Mouse (Mus musculus) intestine, embryonic 15.5 days (tissue): ENCODE results near the gene Ift122. TPM values are rescaled to one million over a fixed set of nuclear protein-coding genes. Genes with fewer than 3 reads are reported as not detected.
A peak's percentile ranks its signal among the peaks of the same experiment; 100 is the strongest.

Source experiments
- ATAC-seq: fragments of 200-750 bp; cut with Nextera tagmentation; 2 replicates; pipeline ENCODE4 v1.8.0; 2017; ENCODE audit warnings: moderate TSS enrichment, moderate library complexity
- H3K27ac ChIP-seq: fragments of 300-500 bp; sonication (generic); 2 replicates; pipeline ENCODE4 v1.5.1; 2015; ENCODE audit warnings: mild to moderate bottlenecking, inconsistent platforms
- H3K27me3 ChIP-seq: fragments of 300-500 bp; sonication (generic); replicated peaks from 2 replicates; pipeline ENCODE4 v1.6.1; 2015; ENCODE audit warnings: inconsistent platforms
- H3K36me3 ChIP-seq: fragments of 300-500 bp; sonication (generic); 2 replicates; pipeline ENCODE4 v1.6.1; 2015; ENCODE audit warnings: inconsistent platforms
- H3K4me1 ChIP-seq: fragments of 300-500 bp; sonication (generic); replicated peaks from 2 replicates; pipeline ENCODE4 v1.6.1; 2015; ENCODE audit warnings: inconsistent platforms
- H3K4me2 ChIP-seq: fragments of 300-500 bp; sonication (generic); replicated peaks from 2 replicates; pipeline ENCODE4 v1.6.1; 2015; ENCODE audit warnings: mild to moderate bottlenecking, inconsistent platforms
- H3K4me3 ChIP-seq: fragments of 300-500 bp; sonication (generic); replicated peaks from 2 replicates; pipeline ENCODE4 v1.5.1; 2015; ENCODE audit warnings: inconsistent platforms
- H3K9ac ChIP-seq: fragments of 300-500 bp; sonication (generic); 2 replicates; pipeline ENCODE4 v1.6.1; 2015; ENCODE audit warnings: inconsistent platforms
- H3K9me3 ChIP-seq: fragments of 300-500 bp; sonication (generic); 2 replicates; pipeline ENCODE4 v1.6.1; 2016; ENCODE audit warnings: inconsistent platforms
- WGBS: fragments of 180-500 bp; shearing (Covaris S2); methylation state at CpG from one replicate; pipeline ENCODE4 v1.1.7; 2015; 5-methylcytosine and 5-hydroxymethylcytosine counted together
- polyA plus RNA-seq: library from polyadenylated mRNA; unstranded; fragments of >200 nt; fragmentation: Nextera tagmentation; extraction: Ambion mirVana; gene quantifications from 2 replicates; pipeline ENCODE4 v1.2.1, GENCODE M21; 2015

Gene Ift122
- polyA plus RNA-seq, 1 experiment from 2014 or later: 14.2 TPM

DNA sequence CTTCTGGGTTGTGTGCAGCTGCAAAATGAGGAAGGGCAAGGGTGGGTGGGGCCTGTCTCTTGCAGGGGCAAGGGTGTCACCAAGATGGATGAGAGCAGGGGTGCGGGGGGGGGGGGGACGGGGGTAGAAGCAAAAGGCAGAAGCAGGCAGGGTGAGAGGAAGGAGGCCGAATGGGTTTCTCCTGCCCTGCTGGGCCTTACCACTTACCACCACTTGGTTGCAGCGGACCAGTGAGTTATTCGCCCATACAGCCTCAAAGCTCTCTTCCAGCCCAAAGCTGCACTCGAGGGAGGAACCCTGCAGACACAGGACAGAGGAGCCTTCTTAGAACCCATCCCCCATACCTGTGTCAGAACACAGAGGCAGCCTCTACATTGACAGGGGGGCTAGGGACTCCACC is 116.7 kb downstream of the Ift122 start:
- WGBS: 73% methylated on average over 4 of the region's 6 CpGs
- no peak overlapping the region for H3K27ac ChIP-seq

GRCm38 (mm10) chr6:115971273-115972060 is 118.2 kb downstream of the Ift122 start:
- ATAC-seq: no peak
- Histone ChIP-seq H3K36me3 (peaks cover 12% of the 10 kb centered on the region; the same call in 1 of the 2 replicates), H3K4me2 (no peak overlapping the region), H3K4me3 (no peak overlapping the region), H3K9me3 (no peaks in the 10 kb centered on the region), H3K27me3 (no peaks in the 10 kb centered on the region), H3K4me1 (peaks cover 25% of the 10 kb centered on the region), H3K27ac (no peak overlapping the region), H3K9ac (no peak overlapping the region)
- 39% methylated on average over 13 of the region's 13 CpGs for WGBS

More for the DNA sequence above, 116.7 kb downstream of the Ift122 start:
- ATAC-seq: no peak
- no peaks in the 10 kb centered on the region for H3K27me3 ChIP-seq
- H3K4me2 ChIP-seq: no peak overlapping the region
- no peaks in the 10 kb centered on the region for H3K9me3 ChIP-seq
- H3K4me1 ChIP-seq: peaks cover 25% of the 10 kb centered on the region
- no peak overlapping the region for H3K9ac ChIP-seq
- H3K4me3 ChIP-seq: no peak overlapping the region
- H3K36me3 ChIP-seq: peaks cover 7% of the 10 kb centered on the region; the same call in 1 of the 2 replicates

DNA sequence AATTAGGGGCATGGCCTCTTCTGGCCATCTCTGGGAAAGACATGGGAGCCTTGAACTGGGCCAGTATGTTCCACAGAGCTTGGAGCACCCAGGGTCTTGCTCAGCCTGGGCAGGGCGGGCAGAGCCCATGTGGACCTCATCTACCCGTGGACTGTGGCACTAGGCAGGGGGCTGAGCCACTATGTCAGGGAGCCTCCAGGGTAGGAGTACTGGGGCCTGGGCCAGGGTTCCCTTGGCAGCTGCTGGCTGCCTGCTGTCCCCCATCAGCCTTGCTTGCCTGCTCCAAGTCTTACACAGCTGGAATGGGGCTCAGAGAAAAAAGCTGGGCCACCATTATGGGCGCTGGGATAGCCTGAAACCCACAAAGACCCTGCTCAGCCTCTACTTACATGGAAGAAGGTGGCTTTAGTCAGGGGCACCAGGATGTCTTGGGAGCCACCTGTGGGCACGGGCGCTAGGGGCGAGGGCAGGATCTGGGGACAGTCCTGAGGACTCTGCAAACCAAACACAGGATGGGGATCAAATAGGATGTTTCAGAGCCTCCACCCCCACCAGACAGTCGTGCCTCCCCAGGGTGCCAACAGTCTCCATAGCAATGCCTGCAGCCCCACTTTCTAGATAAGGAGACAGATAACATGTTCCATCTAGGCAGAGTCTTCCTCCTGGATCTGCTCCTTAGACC is 119.0 kb downstream of the Ift122 start:
- H3K9me3 ChIP-seq: no peaks in the 10 kb centered on the region
- H3K4me1 ChIP-seq: peaks cover 25% of the 10 kb centered on the region
- H3K36me3 ChIP-seq: peaks cover 12% of the 10 kb centered on the region; the same call in 1 of the 2 replicates
- H3K27me3 ChIP-seq: no peaks in the 10 kb centered on the region
- no peak overlapping the region for H3K4me2 ChIP-seq
- ATAC-seq: no peak
- no peak overlapping the region for H3K9ac ChIP-seq
- WGBS: 77% methylated on average over 7 of the region's 7 CpGs
- no peak overlapping the region for H3K4me3 ChIP-seq
- no peak overlapping the region for H3K27ac ChIP-seq

- H3K4me3 ChIP-seq: no peak overlapping the region
- no peaks in the 10 kb centered on the region for H3K9me3 ChIP-seq
- no peak overlapping the region for H3K9ac ChIP-seq
- no peak overlapping the region for H3K27ac ChIP-seq
- no peak for ATAC-seq
- H3K4me2 ChIP-seq: no peak overlapping the region
- H3K4me1 ChIP-seq: peaks cover 25% of the 10 kb centered on the region
- 89% methylated on average over 15 of the region's 15 CpGs for WGBS
- 0 out of 2 replicates have a peak, but pooled peaks cover 5% of the 10 kb centered on the region for H3K36me3 ChIP-seq
- no peaks in the 10 kb centered on the region for H3K27me3 ChIP-seq
Measured at GRCm38 (mm10) chr6:115973139-115973875, 120.0 kb downstream of the Ift122 start.

GRCm38 (mm10) chr6:115973881-115974662 is 120.8 kb downstream of the Ift122 start:
- Histone ChIP-seq H3K36me3 (0 out of 2 replicates have a peak, but pooled peaks cover 5% of the 10 kb centered on the region), H3K27ac (peak overlapping the region; percentile 40), H3K9me3 (no peaks in the 10 kb centered on the region), H3K27me3 (no peaks in the 10 kb centered on the region), H3K4me2 (no peak overlapping the region), H3K4me1 (peaks cover 28% of the 10 kb centered on the region), H3K4me3 (no peak overlapping the region), H3K9ac (no peak overlapping the region)
- ATAC-seq: no peak
- WGBS: 78% methylated on average over 16 of the region's 16 CpGs

- Histone ChIP-seq H3K27ac (no peak overlapping the region), H3K27me3 (no peaks in the 10 kb centered on the region), H3K4me2 (no peak overlapping the region), H3K4me1 (peaks cover 32% of the 10 kb centered on the region), H3K9ac (no peak overlapping the region), H3K4me3 (no peak overlapping the region), H3K9me3 (no peaks in the 10 kb centered on the region), H3K36me3 (0 out of 2 replicates have a peak, but pooled peaks cover 5% of the 10 kb centered on the region)
- whole genome bisulfite sequencing: 83% methylated on average over 8 of the region's 8 CpGs
- ATAC-seq: no peak
Measured at GRCm38 (mm10) chr6:115975606-115976005, 122.3 kb downstream of the Ift122 start.

Other genes with a start within 250 kb of the Ift122 start
- 76.2 and 79.5 TPM in 2 replicates for gene Raf1, start 176.8 kb upstream of the Ift122 start, polyA plus RNA-seq
- 0.78 and 1.2 TPM in 2 replicates for gene Tmem40, start 91.1 kb upstream of the Ift122 start, polyA plus RNA-seq
- 16.8 and 17.2 TPM in 2 replicates for gene Cand2, start 78.9 kb upstream of the Ift122 start, polyA plus RNA-seq
- gene Rpl32, start 44.7 kb upstream of the Ift122 start, polyA plus RNA-seq: 2,172 and 2,428 TPM in 2 replicates
- gene Efcab12, start 15.1 kb upstream of the Ift122 start, polyA plus RNA-seq: 0.42 and 0.49 TPM in 2 replicates
- gene Mbd4, start 99 bp upstream of the Ift122 start, polyA plus RNA-seq: 14.5 and 14.6 TPM in 2 replicates
- 0.05 TPM in 1 of 2 replicates, not detected in the other for gene Rho, start 78.3 kb downstream of the Ift122 start, polyA plus RNA-seq
- not detected in 2 replicates for gene H1foo, start 91.5 kb downstream of the Ift122 start, polyA plus RNA-seq
- gene Plxnd1, start 141.5 kb downstream of the Ift122 start, polyA plus RNA-seq: 26.6 and 28.9 TPM in 2 replicates